Mouse (Mus musculus) intestine, embryonic 14.5 days (tissue): ENCODE measurements at regions not wholly inside any gene's neighbourhood (a gene's known extent, or its start where the extent isn't known, plus 50 kb on each side); places are given as distances from the start of the nearest gene placed in this dataset.

Experiments used
- ATAC-seq: fragments of 200-750 bp; cut with Nextera tagmentation; replicated peaks from 2 replicates; pipeline ENCODE4 v1.8.0; 2017; ENCODE audit warnings: low read depth, moderate number of reproducible peaks, moderate TSS enrichment, moderate library complexity; ENCODE audit not compliant: low FRiP score, low TSS enrichment
- DNase-seq: peaks from one replicate; pipeline ENCODE4 v3.0.0-alpha.2; 2018; ENCODE audit warnings: low spot score
- H3K27ac ChIP-seq: fragments of 300-500 bp; sonication (generic); 2 replicates; pipeline ENCODE4 v1.5.1; 2014; ENCODE audit warnings: low read depth, mild to moderate bottlenecking, control low read depth
- H3K27me3 ChIP-seq: fragments of 300-500 bp; sonication (generic); replicated peaks from 2 replicates; pipeline ENCODE4 v1.6.1; 2014; ENCODE audit warnings: low read length, control low read depth; ENCODE audit not compliant: control insufficient read depth, insufficient read depth
- H3K36me3 ChIP-seq: fragments of 300-500 bp; sonication (generic); 2 replicates; pipeline ENCODE4 v1.6.1; 2014; ENCODE audit warnings: low read length, control low read depth; ENCODE audit not compliant: control insufficient read depth, insufficient read depth
- H3K4me1 ChIP-seq: fragments of 300-500 bp; sonication (generic); replicated peaks from 2 replicates; pipeline ENCODE4 v1.6.1; 2014; ENCODE audit warnings: low read length, control low read depth, mixed read lengths; ENCODE audit not compliant: control insufficient read depth, insufficient read depth
- H3K4me2 ChIP-seq: fragments of 300-500 bp; sonication (generic); 2 replicates; pipeline ENCODE4 v1.6.1; 2014; ENCODE audit warnings: low read length
- H3K4me3 ChIP-seq: fragments of 300-500 bp; sonication (generic); 2 replicates; pipeline ENCODE4 v1.5.1; 2014; ENCODE audit warnings: low read depth, low read length, control low read depth, mixed read lengths
- H3K9ac ChIP-seq: fragments of 300-500 bp; sonication (generic); 2 replicates; pipeline ENCODE4 v1.6.1; 2014; ENCODE audit warnings: mild to moderate bottlenecking, low read length
- H3K9me3 ChIP-seq: fragments of 300-500 bp; sonication (generic); 2 replicates; pipeline ENCODE4 v1.6.1; 2016; ENCODE audit warnings: low read length, control low read depth; ENCODE audit not compliant: control insufficient read depth
- WGBS: fragments of 180-500 bp; shearing (Covaris S2); extraction: QIAGEN DNeasy Blood & Tissue Kit; methylation state at CpG from one replicate; pipeline ENCODE4 v1.1.7; 2014; 5-methylcytosine and 5-hydroxymethylcytosine counted together

GRCm38 (mm10) chr8:64542501-64542900, 150.4 kb downstream of the Cpe start:
- no peak for ATAC-seq
- Histone ChIP-seq H3K36me3 (no peaks in the 10 kb centered on the region), H3K4me3 (no peak overlapping the region), H3K4me2 (no peak overlapping the region), H3K4me1 (no peaks in the 10 kb centered on the region), H3K9me3 (0 out of 2 replicates have a peak, but pooled peaks cover 2% of the 10 kb centered on the region), H3K27ac (no peak overlapping the region), H3K9ac (no peak overlapping the region), H3K27me3 (no peaks in the 10 kb centered on the region)
- 80% methylated on average over 3 of the region's 3 CpGs for WGBS
- no peak for DNase-seq

- ATAC-seq, result no peak
- WGBS, result 82% methylated on average over 4 of the region's 4 CpGs
Measured at GRCm38 (mm10) chr8:64539846-64540472, 152.9 kb downstream of the Cpe start.

GRCm38 (mm10) chr8:64531780-64532179, 161.1 kb downstream of the Cpe start:
- Histone ChIP-seq H3K4me2 (no peak overlapping the region), H3K36me3 (no peaks in the 10 kb centered on the region), H3K27me3 (no peaks in the 10 kb centered on the region), H3K27ac (no peak overlapping the region), H3K4me1 (no peaks in the 10 kb centered on the region), H3K4me3 (no peak overlapping the region), H3K9me3 (no peaks in the 10 kb centered on the region), H3K9ac (no peak overlapping the region)
- no peak for DNase-seq
- 89% methylated on average over 2 of the region's 2 CpGs for WGBS
- no peak for ATAC-seq

More at GRCm38 (mm10) chr8:64539846-64540472, 152.9 kb downstream of the Cpe start:
- Histone ChIP-seq H3K27ac (no peak overlapping the region), H3K4me2 (no peak overlapping the region), H3K9me3 (0 out of 2 replicates have a peak, but pooled peaks cover 2% of the 10 kb centered on the region), H3K4me1 (no peaks in the 10 kb centered on the region), H3K4me3 (no peak overlapping the region), H3K9ac (no peak overlapping the region), H3K36me3 (no peaks in the 10 kb centered on the region), H3K27me3 (no peaks in the 10 kb centered on the region)
- DNase-seq, result no peak

GRCm38 (mm10) chr8:64522441-64523102, 170.3 kb downstream of the Cpe start:
- Histone ChIP-seq H3K27me3 (no peaks in the 10 kb centered on the region), H3K4me3 (no peak overlapping the region), H3K4me1 (no peaks in the 10 kb centered on the region), H3K36me3 (no peaks in the 10 kb centered on the region), H3K9me3 (no peaks in the 10 kb centered on the region), H3K4me2 (no peak overlapping the region), H3K9ac (no peak overlapping the region), H3K27ac (no peak overlapping the region)
- DNase-seq (no peak), ATAC-seq (no peak)
- WGBS, result 46% methylated on average over 8 of the region's 8 CpGs

GRCm38 (mm10) chr8:64519650-64520049, 173.2 kb downstream of the Cpe start:
- ATAC-seq, result no peak

GRCm38 (mm10) chr8:64515923-64516322, 176.9 kb downstream of the Cpe start:
- DNase-seq, result no peak
- H3K27me3 ChIP-seq, result no peaks in the 10 kb centered on the region
- no peak overlapping the region for H3K27ac ChIP-seq
- ATAC-seq, result no peak
- no peaks in the 10 kb centered on the region for H3K4me1 ChIP-seq
- WGBS, result 72% methylated on average over 5 of the region's 5 CpGs
- no peak overlapping the region for H3K4me3 ChIP-seq
- no peak overlapping the region for H3K4me2 ChIP-seq
- H3K9ac ChIP-seq, result no peak overlapping the region
- no peaks in the 10 kb centered on the region for H3K36me3 ChIP-seq
- H3K9me3 ChIP-seq, result 0 out of 2 replicates have a peak, but pooled peaks cover 3% of the 10 kb centered on the region

More at GRCm38 (mm10) chr8:64519650-64520049, 173.2 kb downstream of the Cpe start:
- H3K4me2 ChIP-seq, result no peak overlapping the region
- H3K4me1 ChIP-seq, result no peaks in the 10 kb centered on the region
- 73% methylated on average over 1 of the region's 1 CpGs for WGBS
- H3K27me3 ChIP-seq, result no peaks in the 10 kb centered on the region
- H3K27ac ChIP-seq, result no peak overlapping the region
- DNase-seq, result no peak
- H3K36me3 ChIP-seq, result no peaks in the 10 kb centered on the region
- H3K9me3 ChIP-seq, result no peaks in the 10 kb centered on the region
- no peak overlapping the region for H3K4me3 ChIP-seq
- H3K9ac ChIP-seq, result no peak overlapping the region

- no peaks in the 10 kb centered on the region for H3K27me3 ChIP-seq
- DNase-seq (no peak), ATAC-seq (no peak)
- no peaks in the 10 kb centered on the region for H3K36me3 ChIP-seq
- H3K9me3 ChIP-seq, result no peaks in the 10 kb centered on the region
- no peak overlapping the region for H3K27ac ChIP-seq
- H3K4me3 ChIP-seq, result no peak overlapping the region
- no peaks in the 10 kb centered on the region for H3K4me1 ChIP-seq
- 74% methylated on average over 6 of the region's 6 CpGs for WGBS
- H3K4me2 ChIP-seq, result no peak overlapping the region
- no peak overlapping the region for H3K9ac ChIP-seq
Measured at GRCm38 (mm10) chr8:64497281-64498060, 195.4 kb downstream of the Cpe start.

- no peak overlapping the region for H3K4me2 ChIP-seq
- H3K9ac ChIP-seq, result no peak overlapping the region
- no peak overlapping the region for H3K4me3 ChIP-seq
- DNase-seq (no peak), ATAC-seq (no peak)
- H3K9me3 ChIP-seq, result no peaks in the 10 kb centered on the region
- no peaks in the 10 kb centered on the region for H3K4me1 ChIP-seq
- no peak overlapping the region for H3K27ac ChIP-seq
- no peaks in the 10 kb centered on the region for H3K27me3 ChIP-seq
- 59% methylated on average over 14 of the region's 14 CpGs for WGBS
- no peaks in the 10 kb centered on the region for H3K36me3 ChIP-seq
Measured at GRCm38 (mm10) chr8:64496333-64497213, 196.3 kb downstream of the Cpe start.
